Comparison of ENCODE assay signal across 8 mouse cellular contexts in the genomic region with DNA sequence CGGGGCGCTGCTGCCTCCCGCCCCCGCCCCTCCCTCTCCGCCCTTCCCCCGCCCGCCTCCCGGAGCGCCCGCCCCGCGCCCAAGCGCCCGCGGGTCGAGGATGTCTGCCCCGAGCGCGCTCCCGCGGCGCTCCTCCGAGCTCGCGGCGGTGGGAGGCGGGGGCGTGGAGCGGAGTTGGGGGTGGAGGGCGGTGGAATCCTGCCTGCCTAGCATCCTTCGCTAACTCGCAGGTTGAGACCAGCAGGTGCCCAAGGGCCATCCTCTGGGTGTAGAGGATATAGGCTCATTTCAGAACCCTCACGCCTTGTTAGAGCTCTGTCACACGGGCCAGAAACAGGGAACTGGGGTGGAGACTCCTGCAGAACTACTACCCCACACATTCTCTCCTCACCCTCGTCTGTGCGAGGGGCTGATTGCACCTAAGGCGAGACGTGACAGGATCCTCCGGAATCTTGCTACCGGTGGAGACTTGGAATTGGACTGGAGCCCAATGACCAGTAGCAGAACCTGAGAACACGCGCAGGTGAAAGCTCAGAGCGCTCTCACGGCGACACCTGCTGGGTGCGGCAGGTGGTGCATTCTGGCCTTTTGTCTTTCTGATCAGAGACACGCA. TPM values are rescaled to one million over a fixed set of nuclear protein-coding genes. Genes with fewer than 3 reads are reported as not detected.
A peak's percentile ranks its signal among the peaks of the same experiment; 100 is the strongest.
DNase-seq lines count a peak whose midpoint lies in the region; ATAC-seq lines count a peak whose summit lies in the region.

No protein-coding gene starts in this region.

- no peak overlapping the region for H3K27ac ChIP-seq in heart, embryonic 11.5 days (ENCODE audit: low read depth, low read length)
- H3K27ac ChIP-seq in kidney, embryonic 15.5 days, result no peak overlapping the region
- no peak overlapping the region for H3K27ac ChIP-seq in limb, embryonic 13.5 days
- peak overlapping the region; percentile 67; the same call in 1 of the 2 replicates for H3K27ac ChIP-seq in midbrain, embryonic 14.5 days (replicated peaks; ENCODE audit: low read depth, low read length)

- ATAC-seq in heart, embryonic 11.5 days (replicated peaks; ENCODE audit: insufficient number of reproducible peaks, low FRiP score, low TSS enrichment), result no peak
- no peak for ATAC-seq in kidney, embryonic 15.5 days (replicated peaks; ENCODE audit: low FRiP score)
- ATAC-seq in limb, embryonic 13.5 days (ENCODE audit: low FRiP score, low read depth), result 0 out of 2 replicates have a peak, but pooled peaks have one; percentile 26
- ATAC-seq in midbrain, embryonic 14.5 days (ENCODE audit: low FRiP score, low TSS enrichment), result peak; percentile 58; the same call in 1 of the 2 replicates

- H3K4me1 ChIP-seq in heart, embryonic 11.5 days (ENCODE audit: control insufficient read depth, insufficient read depth, low read length), result peaks cover 7% of the 10 kb centered on the region
- H3K4me1 ChIP-seq in kidney, embryonic 15.5 days, result peaks cover 23% of the 10 kb centered on the region
- peaks cover 27% of the 10 kb centered on the region for H3K4me1 ChIP-seq in limb, embryonic 13.5 days
- peaks cover 9% of the 10 kb centered on the region; the same call in 1 of the 2 replicates for H3K4me1 ChIP-seq in midbrain, embryonic 14.5 days (ENCODE audit: control insufficient read depth, insufficient read depth, low read length)

- peaks cover 87% of the 10 kb centered on the region for H3K27me3 ChIP-seq in heart, embryonic 11.5 days (ENCODE audit: control insufficient read depth, insufficient read depth, low read length)
- peaks cover 97% of the 10 kb centered on the region for H3K27me3 ChIP-seq in kidney, embryonic 15.5 days
- H3K27me3 ChIP-seq in limb, embryonic 13.5 days, result peaks cover 98% of the 10 kb centered on the region
- H3K27me3 ChIP-seq in midbrain, embryonic 14.5 days (ENCODE audit: control insufficient read depth, insufficient read depth, low read length), result peaks cover 21% of the 10 kb centered on the region; the same call in 1 of the 2 replicates
- H3K27me3 ChIP-seq in splenic B cell, adult 2 months (ENCODE audit: control insufficient read depth, insufficient read depth, low read length, poor library complexity, severe bottlenecking), result no peaks in the 10 kb centered on the region; the same call in 1 of the 2 replicates

- H3K9me3 ChIP-seq in heart, embryonic 11.5 days (replicated peaks; ENCODE audit: control insufficient read depth, low read length), result no peaks in the 10 kb centered on the region
- H3K9me3 ChIP-seq in kidney, embryonic 15.5 days (replicated peaks), result no peaks in the 10 kb centered on the region
- no peaks in the 10 kb centered on the region for H3K9me3 ChIP-seq in limb, embryonic 13.5 days
- H3K9me3 ChIP-seq in midbrain, embryonic 14.5 days (ENCODE audit: control insufficient read depth, low read length), result no peaks in the 10 kb centered on the region

- H3K4me2 ChIP-seq in heart, embryonic 11.5 days, result peak overlapping the region; percentile 84
- peak overlapping the region; percentile 93 for H3K4me2 ChIP-seq in kidney, embryonic 15.5 days
- H3K4me2 ChIP-seq in limb, embryonic 13.5 days (replicated peaks), result peak overlapping the region; percentile 95
- H3K4me2 ChIP-seq in midbrain, embryonic 14.5 days (ENCODE audit: low read length), result peak overlapping the region; percentile 98

- WGBS in heart, embryonic 11.5 days (ENCODE audit: insufficient replicate concordance), result under 1% methylated on average over 44 of the region's 47 CpGs
- under 1% methylated on average over 40 of the region's 47 CpGs for WGBS in kidney, embryonic 15.5 days
- WGBS in limb, embryonic 13.5 days, result under 1% methylated on average over 44 of the region's 47 CpGs
- WGBS in midbrain, embryonic 14.5 days, result under 1% methylated on average over 39 of the region's 47 CpGs

- H3K4me3 ChIP-seq in heart, embryonic 11.5 days (ENCODE audit: low read depth, low read length), result peak overlapping the region; percentile 53
- peak overlapping the region; percentile 51 for H3K4me3 ChIP-seq in kidney, embryonic 15.5 days (replicated peaks)
- peak overlapping the region; percentile 54 for H3K4me3 ChIP-seq in limb, embryonic 13.5 days
- peak overlapping the region; percentile 67 for H3K4me3 ChIP-seq in midbrain, embryonic 14.5 days (replicated peaks; ENCODE audit: low read depth, low read length)

- H3K9ac ChIP-seq in heart, embryonic 11.5 days (ENCODE audit: low read depth, low read length), result no peak overlapping the region
- no peak overlapping the region for H3K9ac ChIP-seq in kidney, embryonic 15.5 days
- peak overlapping the region; percentile 59 for H3K9ac ChIP-seq in limb, embryonic 13.5 days
- peak overlapping the region; percentile 72 for H3K9ac ChIP-seq in midbrain, embryonic 14.5 days (replicated peaks; ENCODE audit: low read length)

- peak; percentile 64 for DNase-seq in 3T3-L1 (ENCODE audit: low read depth, low spot score)
- DNase-seq in adrenal gland, postnatal 10 days, result peak; percentile 84
- peak; percentile 80 for DNase-seq in embryo, embryonic 9.5 days (ENCODE audit: extremely low spot score)
- DNase-seq in midbrain, embryonic 14.5 days, result peak; percentile 93
- peak; percentile 46 for DNase-seq in splenic B cell, adult 2 months (ENCODE audit: low read depth, low spot score)

- H3K36me3 ChIP-seq in heart, embryonic 11.5 days (ENCODE audit: control insufficient read depth, insufficient read depth, low read length), result no peaks in the 10 kb centered on the region
- H3K36me3 ChIP-seq in kidney, embryonic 15.5 days, result no peaks in the 10 kb centered on the region
- H3K36me3 ChIP-seq in limb, embryonic 13.5 days, result no peaks in the 10 kb centered on the region
- H3K36me3 ChIP-seq in midbrain, embryonic 14.5 days (ENCODE audit: control insufficient read depth, insufficient read depth, low read length), result 0 out of 2 replicates have a peak, but pooled peaks cover 8% of the 10 kb centered on the region
- H3K36me3 ChIP-seq in splenic B cell, adult 2 months (ENCODE audit: control insufficient read depth, insufficient read depth, low read length, poor library complexity, severe bottlenecking), result no peaks in the 10 kb centered on the region

RNA-seq across cellular contexts. Expression of a gene that starts 0.3 kb away (rescaled TPM):
- total RNA-seq in adrenal gland, postnatal 10 days (2021), result not detected
- polyA plus RNA-seq in heart, embryonic 11.5 days (2014; fragmentation: Nextera tagmentation; extraction: Ambion mirVana), result 0.11 and 0.59 TPM in 2 replicates
- polyA plus RNA-seq in kidney, embryonic 15.5 days (2015; fragmentation: Nextera tagmentation; extraction: Ambion mirVana), result 0.05 and 0.19 TPM in 2 replicates
- 5.6 and 6.7 TPM in 2 replicates for polyA plus RNA-seq in limb, embryonic 13.5 days (2015; fragmentation: Nextera tagmentation; extraction: Ambion mirVana)
- 9.5 and 11.3 TPM in 2 replicates for polyA plus RNA-seq in midbrain, embryonic 14.5 days (2014; fragmentation: Nextera tagmentation; extraction: Ambion mirVana)

Comparison
In these comparisons a context has a peak if more than half of its experiments do, and no peak if none do; other contexts are left out.
1. ATAC-seq: peak in limb, embryonic 13.5 days (single experiment) and midbrain, embryonic 14.5 days (single experiment); none in heart, embryonic 11.5 days (single experiment) and kidney, embryonic 15.5 days (single experiment).
2. H3K9ac ChIP-seq: peak in limb, embryonic 13.5 days (single experiment) and midbrain, embryonic 14.5 days (single experiment); none in heart, embryonic 11.5 days (single experiment) and kidney, embryonic 15.5 days (single experiment).
3. Peak in every context shown above with its lines, with median percentiles within 50 percentile points of each other: DNase-seq, H3K4me2 ChIP-seq and H3K4me3 ChIP-seq.